Mouse (Mus musculus): Measurements from ENCODE around the gene Sorcs2. TPM values are rescaled to one million over a fixed set of nuclear protein-coding genes. Genes with fewer than 3 reads are reported as not detected.

The Sorcs2 gene
- polyA plus RNA-seq, 1 experiment from 2014 or later = 8.3 TPM

DNA sequence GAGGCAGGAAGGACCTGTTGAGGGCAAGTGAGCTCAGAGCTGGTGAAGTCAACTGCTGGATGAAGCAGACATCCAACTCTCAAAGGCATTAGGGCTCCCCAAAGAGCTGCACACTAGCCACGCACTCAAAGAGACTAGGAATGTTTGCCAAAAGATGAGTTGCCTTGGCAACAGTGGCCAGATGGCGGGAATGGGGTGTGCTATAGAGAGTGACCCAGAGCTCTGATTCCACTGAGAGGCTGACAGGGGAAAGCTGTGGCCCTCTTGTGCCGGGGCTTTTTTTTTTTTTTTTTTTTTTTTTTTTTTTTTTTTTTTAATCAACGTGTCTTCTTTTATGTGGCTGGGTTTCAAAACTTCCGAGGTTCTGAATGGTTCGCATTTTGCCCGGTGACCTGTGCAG is 63.7 kb downstream of the Sorcs2 start:
- WGBS = 60% methylated on average over 7 of the region's 7 CpGs
- H3K36me3 ChIP-seq = no peaks in the 10 kb centered on the region
- H3K27me3 ChIP-seq (ENCODE audit: low read depth, poor library complexity, severe bottlenecking) = no peaks in the 10 kb centered on the region
- DNase-seq (ENCODE audit: low spot score) = no peak
- peaks cover 19% of the 10 kb centered on the region for H3K4me1 ChIP-seq
- no peaks in the 10 kb centered on the region for H3K9me3 ChIP-seq (replicated peaks)
- H3K4me3 ChIP-seq = no peak overlapping the region
- no peak overlapping the region for H3K27ac ChIP-seq

DNA sequence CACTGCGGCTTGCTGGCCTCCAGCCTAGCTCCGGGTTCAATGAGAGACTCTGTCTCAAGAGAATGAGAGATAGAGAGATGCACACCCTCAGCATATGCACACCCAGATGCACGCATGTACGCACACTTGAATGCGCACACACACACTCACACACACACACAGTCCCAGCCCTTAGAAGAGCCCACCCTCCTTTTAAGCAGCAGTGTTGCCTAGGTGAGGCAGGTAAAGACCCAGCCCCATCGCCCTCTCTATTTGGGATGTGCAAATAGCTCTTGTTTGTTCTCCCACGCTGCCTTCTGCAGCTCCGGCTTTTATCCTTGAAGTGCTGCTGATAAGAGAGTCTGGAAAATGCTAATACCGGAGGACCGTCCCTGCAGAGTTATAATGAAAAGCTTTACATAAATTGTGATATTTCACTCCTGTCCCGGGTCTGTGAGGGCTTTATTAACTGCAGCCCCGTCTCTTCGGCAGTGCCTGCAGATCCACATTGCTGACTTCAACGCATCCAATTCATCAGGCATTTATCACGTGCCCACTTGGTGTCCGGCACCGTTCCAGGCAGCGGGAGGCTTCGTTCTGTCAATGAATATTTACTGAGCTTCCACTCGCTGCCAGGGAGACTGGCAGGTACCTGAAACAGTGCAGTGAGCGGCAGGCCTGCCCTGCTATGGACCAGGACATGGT is 67.3 kb downstream of the Sorcs2 start:
- 79% methylated on average over 21 of the region's 21 CpGs for WGBS
- no peaks in the 10 kb centered on the region for H3K36me3 ChIP-seq
- no peaks in the 10 kb centered on the region for H3K9me3 ChIP-seq (replicated peaks)
- no peaks in the 10 kb centered on the region for H3K27me3 ChIP-seq (ENCODE audit: low read depth, poor library complexity, severe bottlenecking)
- H3K4me1 ChIP-seq = peaks cover 15% of the 10 kb centered on the region
- DNase-seq (ENCODE audit: low spot score) = no peak
- H3K27ac ChIP-seq = no peak overlapping the region
- H3K4me3 ChIP-seq = no peak overlapping the region

- Histone ChIP-seq H3K9me3 (replicated peaks) (no peaks in the 10 kb centered on the region), H3K27ac (no peak overlapping the region), H3K36me3 (no peaks in the 10 kb centered on the region), H3K4me1 (peaks cover 34% of the 10 kb centered on the region), H3K27me3 (ENCODE audit: low read depth, poor library complexity, severe bottlenecking) (no peaks in the 10 kb centered on the region), H3K4me3 (no peak overlapping the region)
- WGBS = 88% methylated on average over 9 of the region's 9 CpGs
- no peak for DNase-seq (ENCODE audit: low spot score)
These were observed 71.6 kb downstream of the Sorcs2 start for GRCm38 (mm10) chr5:36326057-36327010.

GRCm38 (mm10) chr5:36324140-36324572 is 73.8 kb downstream of the Sorcs2 start:
- peak overlapping the region; percentile 78 for H3K27ac ChIP-seq
- no peak for DNase-seq (ENCODE audit: low spot score)
- 69% methylated on average over 9 of the region's 9 CpGs for whole genome bisulfite sequencing
- H3K9me3 ChIP-seq (replicated peaks) = no peaks in the 10 kb centered on the region
- H3K4me3 ChIP-seq = no peak overlapping the region
- no peaks in the 10 kb centered on the region for H3K27me3 ChIP-seq (ENCODE audit: low read depth, poor library complexity, severe bottlenecking)
- peaks cover 40% of the 10 kb centered on the region for H3K4me1 ChIP-seq
- H3K36me3 ChIP-seq = no peaks in the 10 kb centered on the region

GRCm38 (mm10) chr5:36323526-36323925 is 74.4 kb downstream of the Sorcs2 start:
- WGBS = 0% methylated on average over 2 of the region's 2 CpGs
- Histone ChIP-seq H3K27ac (peak overlapping the region; percentile 78; the same call in 1 of the 2 replicates), H3K36me3 (no peaks in the 10 kb centered on the region), H3K9me3 (replicated peaks) (no peaks in the 10 kb centered on the region), H3K27me3 (ENCODE audit: low read depth, poor library complexity, severe bottlenecking) (no peaks in the 10 kb centered on the region), H3K4me3 (no peak overlapping the region), H3K4me1 (peaks cover 40% of the 10 kb centered on the region)
- peak; percentile 86 for DNase-seq (ENCODE audit: low spot score)

GRCm38 (mm10) chr5:36321581-36321980 is 76.4 kb downstream of the Sorcs2 start:
- Histone ChIP-seq H3K27ac (peak overlapping the region; percentile 78), H3K4me3 (no peak overlapping the region), H3K9me3 (replicated peaks) (no peaks in the 10 kb centered on the region), H3K27me3 (ENCODE audit: low read depth, poor library complexity, severe bottlenecking) (no peaks in the 10 kb centered on the region), H3K4me1 (peaks cover 45% of the 10 kb centered on the region), H3K36me3 (no peaks in the 10 kb centered on the region)
- peak; percentile 42 for DNase-seq (ENCODE audit: low spot score)
- 52% methylated on average over 8 of the region's 8 CpGs for WGBS

DNA sequence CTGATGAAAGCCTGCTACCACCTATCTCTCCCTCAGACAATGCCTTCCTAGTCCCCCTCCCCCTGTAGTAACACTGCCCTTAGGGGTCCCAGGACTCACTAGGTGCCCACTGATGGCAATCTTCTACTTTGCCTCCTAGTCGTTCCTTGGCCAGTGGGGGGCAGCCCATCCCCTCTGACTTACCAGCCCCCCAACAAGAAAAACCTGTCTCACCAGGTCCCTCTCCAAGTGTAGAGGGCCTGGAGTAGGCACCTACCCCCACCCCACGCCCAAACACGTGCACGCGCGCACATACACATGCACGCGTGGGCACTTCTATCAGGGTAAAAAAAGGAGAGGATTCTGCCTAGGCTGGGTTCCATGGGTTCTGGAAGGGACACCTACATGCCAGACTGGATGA is 77.3 kb downstream of the Sorcs2 start:
- Histone ChIP-seq H3K4me1 (peaks cover 47% of the 10 kb centered on the region), H3K9me3 (replicated peaks) (no peaks in the 10 kb centered on the region), H3K36me3 (no peaks in the 10 kb centered on the region), H3K27ac (peak overlapping the region; percentile 78), H3K27me3 (ENCODE audit: low read depth, poor library complexity, severe bottlenecking) (no peaks in the 10 kb centered on the region), H3K4me3 (no peak overlapping the region)
- no peak for DNase-seq (ENCODE audit: low spot score)
- 87% methylated on average over 8 of the region's 8 CpGs for WGBS

- DNase-seq (ENCODE audit: low spot score) = no peak
- Histone ChIP-seq H3K27ac (no peak overlapping the region), H3K36me3 (no peaks in the 10 kb centered on the region), H3K27me3 (ENCODE audit: low read depth, poor library complexity, severe bottlenecking) (no peaks in the 10 kb centered on the region), H3K4me3 (no peak overlapping the region), H3K9me3 (replicated peaks) (no peaks in the 10 kb centered on the region), H3K4me1 (peaks cover 45% of the 10 kb centered on the region)
- WGBS = 58% methylated on average over 6 of the region's 6 CpGs
These were observed 80.1 kb downstream of the Sorcs2 start for GRCm38 (mm10) chr5:36317641-36318368.

DNA sequence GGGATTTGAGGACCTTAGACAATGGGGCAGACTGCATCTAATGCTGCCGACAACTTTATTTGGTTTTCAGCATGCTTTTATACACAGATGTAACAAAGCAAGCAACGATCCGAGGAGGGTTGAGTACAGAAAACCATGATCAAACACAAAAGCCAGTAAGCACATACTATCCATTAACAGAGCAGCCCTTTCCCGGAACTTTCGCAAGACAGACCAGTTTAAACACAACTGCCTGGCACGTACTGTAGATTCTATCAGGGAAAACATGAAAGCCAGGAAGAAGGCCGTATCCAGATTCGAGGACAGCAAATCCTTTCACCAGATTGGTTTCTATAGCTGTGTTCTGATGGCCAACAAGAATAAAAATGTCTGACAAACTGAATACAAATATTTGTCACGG is 82.8 kb downstream of the Sorcs2 start:
- Histone ChIP-seq H3K4me1 (peaks cover 32% of the 10 kb centered on the region), H3K27ac (0 out of 2 replicates have a peak overlapping the region, but pooled peaks have one; percentile 46), H3K36me3 (no peaks in the 10 kb centered on the region), H3K4me3 (no peak overlapping the region), H3K9me3 (replicated peaks) (no peaks in the 10 kb centered on the region), H3K27me3 (ENCODE audit: low read depth, poor library complexity, severe bottlenecking) (no peaks in the 10 kb centered on the region)
- DNase-seq (ENCODE audit: low spot score) = no peak
- WGBS = 89% methylated on average over 9 of the region's 9 CpGs

DNA sequence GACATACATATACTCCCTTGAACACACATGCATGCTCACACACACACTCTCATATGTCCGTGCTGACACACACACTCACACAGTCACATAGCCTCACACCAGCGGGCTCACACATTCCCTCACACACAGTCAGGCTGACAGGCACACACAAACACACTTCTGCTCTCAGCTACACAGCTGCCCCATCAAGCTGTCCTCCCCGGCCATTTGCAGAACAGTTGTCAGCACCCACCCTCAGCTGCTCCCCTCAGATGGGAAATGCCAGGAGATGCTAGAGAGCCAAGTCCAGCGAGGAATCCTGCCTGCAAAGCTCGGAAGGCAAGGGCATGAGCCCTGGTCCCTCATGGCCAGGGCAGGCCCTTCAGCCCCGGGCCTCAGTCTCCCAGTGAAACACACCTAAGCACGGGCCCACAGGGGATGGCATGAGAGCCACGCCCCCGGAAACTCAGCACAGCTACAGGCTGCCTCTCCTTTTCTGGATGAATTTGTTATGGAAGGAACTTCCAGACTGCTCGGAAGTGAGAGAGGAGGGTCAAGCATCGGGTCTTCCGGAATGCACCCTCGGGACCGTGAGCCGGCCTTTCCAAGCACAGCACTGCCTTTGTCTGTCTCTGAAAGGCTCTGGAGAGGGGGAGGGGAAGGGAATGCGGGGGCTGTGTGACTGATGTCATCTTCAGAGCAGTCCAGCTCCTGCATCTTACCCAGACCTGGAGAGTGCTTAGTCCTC is 84.4 kb downstream of the Sorcs2 start:
- Histone ChIP-seq H3K27me3 (ENCODE audit: low read depth, poor library complexity, severe bottlenecking) (no peaks in the 10 kb centered on the region), H3K4me1 (peaks cover 33% of the 10 kb centered on the region), H3K4me3 (no peak overlapping the region), H3K27ac (peak overlapping the region; percentile 72), H3K9me3 (replicated peaks) (no peaks in the 10 kb centered on the region), H3K36me3 (no peaks in the 10 kb centered on the region)
- 52% methylated on average over 16 of the region's 16 CpGs for WGBS
- DNase-seq (ENCODE audit: low spot score) = peak; percentile 43

- Histone ChIP-seq H3K27me3 (ENCODE audit: low read depth, poor library complexity, severe bottlenecking) (no peaks in the 10 kb centered on the region), H3K36me3 (no peaks in the 10 kb centered on the region), H3K4me3 (no peak overlapping the region), H3K27ac (peak overlapping the region; percentile 72), H3K9me3 (replicated peaks) (no peaks in the 10 kb centered on the region), H3K4me1 (peaks cover 29% of the 10 kb centered on the region)
- WGBS = 83% methylated on average over 6 of the region's 6 CpGs
- DNase-seq (ENCODE audit: low spot score) = no peak
These were observed 85.0 kb downstream of the Sorcs2 start for GRCm38 (mm10) chr5:36312926-36313325.

DNA sequence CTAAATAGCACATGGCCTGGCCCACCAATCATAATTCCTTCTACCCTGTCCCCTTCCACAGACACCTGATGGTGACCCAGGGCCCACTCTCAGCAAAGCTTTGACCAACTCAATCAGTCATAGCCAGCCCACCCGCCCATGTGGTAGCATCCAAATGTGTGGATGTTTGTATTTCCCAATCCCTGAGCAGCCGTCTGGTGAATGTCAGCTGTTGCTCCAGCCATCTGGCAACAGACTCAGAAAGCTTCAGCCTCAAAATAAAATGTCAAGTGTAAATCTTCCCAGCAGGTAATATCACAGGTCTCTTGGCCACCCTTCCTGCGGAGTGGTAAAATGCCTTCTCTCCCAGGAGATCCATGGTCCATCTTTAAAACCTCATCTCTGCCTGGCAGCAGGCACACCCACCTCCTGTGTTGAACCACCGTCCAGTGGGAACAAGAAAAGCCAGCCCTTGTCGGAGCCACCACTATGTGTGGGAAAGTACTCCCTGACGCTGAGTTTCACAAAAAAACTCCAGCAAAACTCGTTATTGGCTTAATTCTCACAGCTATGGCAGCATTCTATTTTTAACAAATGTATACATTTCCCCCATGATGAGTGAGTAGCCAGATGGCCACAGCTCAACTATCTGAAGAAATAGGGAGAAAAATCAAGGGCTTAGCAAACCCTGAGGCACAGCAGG is 93.5 kb downstream of the Sorcs2 start:
- no peaks in the 10 kb centered on the region for H3K27me3 ChIP-seq (ENCODE audit: low read depth, poor library complexity, severe bottlenecking)
- no peaks in the 10 kb centered on the region for H3K36me3 ChIP-seq
- no peak overlapping the region for H3K4me3 ChIP-seq
- no peaks in the 10 kb centered on the region; the same call in 1 of the 2 replicates for H3K4me1 ChIP-seq
- no peak overlapping the region for H3K27ac ChIP-seq
- H3K9me3 ChIP-seq (replicated peaks) = no peaks in the 10 kb centered on the region
- DNase-seq (ENCODE audit: low spot score) = no peak
- 69% methylated on average over 7 of the region's 7 CpGs for WGBS

Data from limb, embryonic 10.5 days (tissue).